Mouse (Mus musculus) olfactory bulb, adult 2 months (tissue): ENCODE data around the gene B3gnt7.

Experiments
- CTCF ChIP-seq: fragments of 200-500 bp; IDR thresholded peaks from 2 replicates; pipeline ENCODE4 v1.5.1; 2012; ENCODE audit warnings: low read depth, mild to moderate bottlenecking, low read length, moderate library complexity; ENCODE audit not compliant: insufficient read depth
- POLR2A ChIP-seq: fragments of 200-500 bp; IDR thresholded peaks from 2 replicates; pipeline ENCODE4 v1.6.1; 2012; ENCODE audit warnings: mild to moderate bottlenecking, low read depth, low read length, moderate library complexity; ENCODE audit not compliant: insufficient read depth

DNA sequence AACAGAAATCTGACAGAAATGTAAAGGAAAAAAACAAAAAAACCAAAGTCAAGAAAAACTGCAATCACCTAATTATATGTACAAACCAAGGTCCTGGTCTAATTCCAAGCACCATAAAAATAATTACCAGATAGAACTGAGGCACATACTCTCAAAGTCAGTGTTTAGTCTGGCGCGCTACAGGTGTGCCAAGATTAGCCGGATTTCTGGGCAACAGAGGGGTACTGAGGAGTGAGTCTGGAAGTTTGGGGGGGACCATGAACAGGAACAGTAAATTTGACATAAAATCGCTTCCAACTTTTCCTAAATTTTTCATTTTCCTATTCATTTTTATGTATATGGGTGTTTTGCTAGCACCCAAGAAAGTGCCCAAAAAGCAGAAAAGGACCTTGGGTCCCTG is 43.3 kb downstream of the B3gnt7 start:
- TF ChIP-seq CTCF (no peak), POLR2A (no peak)
